Mouse (Mus musculus) frontal cortex, adult 2 months (tissue): ENCODE measurements around the gene Pard3b. TPM values are rescaled to one million over a fixed set of nuclear protein-coding genes. Genes with fewer than 3 reads are reported as not detected.
A peak's percentile ranks its signal among the peaks of the same experiment; 100 is the strongest.

Source experiments
- DNase-seq, 2 experiments: peaks; one replicate each; pipeline ENCODE4 v3.0.0; 2022; ENCODE audit warnings: low spot score in 1 of 2; ENCODE audit errors: extremely low spot score in 1 of 2
- polyA plus RNA-seq: library from polyadenylated mRNA; depleted of rRNA; stranded (reverse); fragments of >200 nt; gene quantifications from 2 replicates; pipeline ENCODE4 v1.2.3, GENCODE M21; 2012

Gene Pard3b
- polyA plus RNA-seq, 1 experiment, result 1.7 TPM

DNA sequence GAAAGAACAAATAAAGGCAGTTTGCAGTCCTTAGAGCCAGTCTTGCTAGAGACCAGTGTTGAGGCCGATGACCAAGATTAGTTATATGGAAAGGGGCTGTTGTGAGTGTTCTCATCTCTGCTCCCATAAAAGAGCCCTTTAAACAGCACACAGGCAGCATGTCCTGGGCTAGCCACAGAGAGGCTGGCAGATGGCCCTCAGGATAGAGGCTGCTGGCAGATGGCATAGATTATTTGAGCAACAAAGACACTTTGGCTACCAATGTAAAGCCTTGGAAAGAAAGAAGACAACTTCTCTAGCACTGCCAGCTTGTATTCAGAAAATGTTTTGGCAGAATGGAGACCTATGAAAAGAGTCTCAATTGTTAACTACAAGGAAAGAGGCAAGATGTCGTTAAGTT, 274.3 kb downstream of the Pard3b start:
- DNase-seq, result no peak

DNA sequence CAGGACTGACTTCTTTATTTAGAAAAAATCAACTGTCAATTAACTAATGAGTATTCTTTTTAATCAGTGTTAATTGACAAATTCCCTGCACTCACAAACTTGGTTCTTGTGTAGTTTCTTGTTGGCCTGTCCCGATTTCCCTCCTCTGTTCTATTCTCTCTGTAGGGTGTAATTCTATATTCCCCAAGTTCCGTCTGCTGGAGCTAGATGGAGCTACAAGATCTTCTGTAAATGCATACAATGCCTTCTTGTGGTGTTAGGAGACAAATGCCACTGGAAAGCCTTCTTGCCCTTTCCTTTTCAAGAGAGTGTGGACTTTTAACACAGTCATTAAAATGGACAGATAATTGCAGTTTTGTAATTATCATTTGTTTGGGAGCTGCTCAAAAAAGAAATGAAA, 286.3 kb downstream of the Pard3b start:
- DNase-seq, result peak; percentile 5 to 67

DNA sequence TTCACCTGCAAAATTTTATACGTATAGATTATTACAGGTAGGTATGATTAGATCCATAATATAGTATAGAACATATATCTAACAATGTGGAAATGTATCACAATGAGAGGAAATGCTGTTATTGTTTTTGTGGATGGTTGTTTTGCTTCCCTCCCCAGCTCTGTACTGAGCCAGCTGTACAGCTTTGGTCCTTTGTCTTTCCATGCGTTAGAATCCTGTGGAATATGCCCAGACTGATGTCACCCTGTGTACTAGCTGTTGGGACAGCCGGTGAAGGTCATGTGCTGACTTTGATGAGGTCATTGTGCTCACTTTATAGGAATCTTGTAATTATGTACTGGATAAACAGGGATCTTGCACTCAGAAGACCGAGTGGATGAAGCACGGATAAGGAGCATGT, 286.9 kb downstream of the Pard3b start:
- DNase-seq, result no peak

DNA sequence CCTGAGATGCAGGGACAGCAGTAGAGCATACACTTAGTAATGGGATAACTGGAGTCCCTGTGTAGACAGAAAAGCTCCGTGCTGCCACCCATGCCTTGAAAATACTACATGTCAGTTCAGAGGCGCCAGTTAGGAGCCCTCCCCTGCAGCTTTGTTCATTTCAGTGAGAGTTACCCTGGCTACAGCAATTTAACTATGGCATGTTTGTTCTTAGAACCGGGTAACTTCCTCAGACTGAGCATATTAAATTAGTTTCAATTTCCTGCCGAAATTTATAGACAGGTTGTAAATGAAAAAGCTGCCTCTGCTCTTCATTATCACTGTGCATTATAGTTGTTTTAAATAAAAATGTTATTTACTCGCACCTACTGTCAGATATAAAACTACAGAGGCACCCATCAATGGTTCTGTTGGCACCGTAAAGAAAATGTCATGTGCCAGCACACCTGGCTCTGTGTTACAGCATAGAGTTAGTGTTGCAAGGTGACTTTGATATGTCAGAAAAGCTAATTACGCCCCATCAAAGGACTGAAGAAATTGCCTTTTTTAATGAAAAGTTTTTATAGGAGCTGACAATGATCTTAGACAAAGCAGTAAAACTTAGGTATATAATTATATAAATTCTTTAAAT, 289.6 kb downstream of the Pard3b start:
- no peak for DNase-seq

DNA sequence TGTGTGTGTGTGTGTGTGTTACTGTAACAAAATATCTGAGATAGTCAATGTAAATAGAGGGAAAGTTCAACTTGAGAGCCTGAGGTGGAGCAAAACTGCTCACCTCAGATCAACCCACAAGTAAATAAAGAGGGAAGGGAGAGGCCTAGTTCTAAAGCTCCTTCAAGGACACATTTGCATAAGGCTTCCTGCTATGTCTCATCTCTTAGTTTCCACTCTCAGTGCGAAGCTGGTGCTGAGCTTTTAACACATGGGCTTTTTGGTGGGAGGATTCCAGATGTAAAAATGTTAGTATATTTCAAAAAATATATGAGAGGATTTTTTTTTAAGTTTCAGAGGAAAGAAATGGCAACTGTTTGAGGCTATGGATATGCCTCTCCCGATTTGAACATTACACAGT, 294.9 kb downstream of the Pard3b start:
- DNase-seq, result peak in 1 of 2 experiments; percentile 14

DNA sequence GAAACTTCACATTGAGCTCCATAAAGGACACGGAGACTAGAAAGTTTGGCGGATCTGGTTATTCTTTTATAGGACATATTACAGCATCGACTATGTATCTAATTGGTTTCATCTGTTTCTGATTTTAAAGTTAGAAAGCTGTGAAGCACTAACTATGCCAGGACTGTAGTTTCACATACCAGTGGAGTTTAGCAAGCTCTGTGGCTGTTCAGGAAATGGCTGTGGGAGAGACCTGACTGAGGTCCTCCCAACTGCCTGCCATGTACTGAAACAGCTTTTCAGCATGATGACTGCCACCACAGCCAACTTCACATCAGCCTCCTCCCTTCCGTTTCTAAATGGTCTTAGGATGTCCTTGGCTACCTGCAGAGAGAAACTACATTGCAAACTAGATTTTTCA, 296.1 kb downstream of the Pard3b start:
- no peak for DNase-seq

DNA sequence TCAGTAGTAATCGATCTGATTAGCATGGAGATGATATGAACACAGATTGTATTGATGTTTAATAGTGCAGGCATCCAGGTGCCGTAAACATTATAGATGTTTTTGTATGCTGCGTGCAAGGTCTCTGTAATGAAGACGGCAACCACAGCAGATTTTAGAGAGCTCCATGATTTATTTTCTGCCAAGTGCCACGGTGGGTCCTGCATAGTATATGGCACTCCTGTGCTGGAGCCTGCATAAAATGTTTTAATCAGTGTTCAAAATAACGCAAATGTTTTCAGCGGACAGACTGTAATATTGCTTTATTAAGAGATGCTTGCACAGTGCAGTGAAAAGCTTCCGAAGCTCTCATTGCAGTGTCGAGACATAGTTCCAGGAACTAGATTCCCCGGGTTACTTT, 301.3 kb downstream of the Pard3b start:
- DNase-seq, result no peak

DNA sequence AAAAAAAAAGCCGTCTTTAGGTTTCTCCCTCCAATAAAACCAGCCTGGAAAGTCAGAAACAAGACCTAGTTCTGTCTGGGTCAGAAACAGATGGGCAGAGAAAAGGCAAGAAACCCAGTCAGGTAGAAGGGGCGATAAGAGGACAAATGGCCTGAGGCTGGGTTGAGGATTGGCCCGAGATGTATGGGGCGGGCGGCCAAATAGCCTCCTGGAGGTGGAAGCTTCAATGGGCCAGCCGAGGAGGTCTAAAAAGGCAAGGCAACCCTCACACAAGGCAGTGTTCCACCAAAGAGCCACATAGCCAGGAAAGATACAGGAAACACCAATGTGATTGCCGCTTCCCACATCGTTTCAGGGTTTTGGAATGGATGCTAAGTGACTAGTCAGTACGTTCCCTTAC, 322.9 kb downstream of the Pard3b start:
- DNase-seq, result no peak

DNA sequence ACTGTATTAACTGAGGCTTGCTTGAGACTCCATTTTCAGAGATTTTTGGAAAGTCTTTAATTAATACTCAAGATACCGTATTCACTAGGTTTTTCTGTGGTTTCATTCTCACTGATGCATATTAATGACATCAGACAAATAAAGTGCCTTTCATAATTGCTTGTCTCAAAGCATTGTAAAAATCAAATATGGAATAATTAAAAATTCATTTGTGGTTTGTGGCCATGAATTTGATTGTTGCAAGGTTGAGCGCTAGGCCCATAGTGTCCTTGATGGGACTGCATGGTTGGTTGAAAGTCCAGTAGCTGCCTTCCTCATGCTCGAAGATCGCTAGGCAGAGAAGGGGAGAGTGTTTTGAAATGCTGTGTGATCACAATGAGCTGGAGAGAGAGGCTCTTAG, 323.9 kb downstream of the Pard3b start:
- DNase-seq, result no peak

DNA sequence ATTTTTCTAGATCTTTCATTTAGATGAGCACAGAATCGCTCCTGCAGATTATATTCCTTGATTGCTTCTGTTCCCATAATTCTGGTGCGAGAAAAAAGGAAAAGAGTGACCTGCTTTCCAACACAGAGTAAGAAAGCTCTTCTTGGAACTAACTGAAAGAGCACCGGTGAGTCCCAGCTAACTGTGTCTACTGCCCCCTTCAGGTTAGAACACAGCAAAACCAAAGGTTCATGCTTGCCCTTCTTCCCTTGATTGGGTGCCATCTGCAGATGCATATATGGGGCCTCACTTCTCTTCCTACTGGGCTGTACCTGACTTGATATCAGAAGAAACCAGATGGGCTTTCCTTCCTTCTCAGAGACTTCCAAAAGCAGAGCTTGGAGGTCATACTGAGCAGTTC, 328.5 kb downstream of the Pard3b start:
- DNase-seq, result peak in 1 of 2 experiments; percentile 3

DNA sequence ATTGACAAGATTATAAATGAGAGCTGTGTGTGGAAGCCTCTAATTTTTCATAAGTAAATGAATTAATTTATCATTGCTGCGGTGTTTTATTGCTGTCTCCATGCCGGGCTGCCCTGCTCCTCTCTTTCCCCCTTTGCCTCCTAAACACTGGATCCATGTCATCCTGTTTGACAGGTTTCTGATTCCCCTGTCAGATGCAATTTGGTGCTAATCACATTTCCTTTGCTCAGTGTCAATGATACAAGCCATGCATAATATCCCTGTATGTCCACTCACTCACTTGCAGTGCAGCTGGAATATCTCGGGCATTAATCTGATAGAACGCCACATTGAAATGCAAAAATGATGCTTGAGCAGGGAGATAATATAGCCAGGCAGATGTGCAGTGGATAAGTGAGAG, 329.2 kb downstream of the Pard3b start:
- no peak for DNase-seq

DNA sequence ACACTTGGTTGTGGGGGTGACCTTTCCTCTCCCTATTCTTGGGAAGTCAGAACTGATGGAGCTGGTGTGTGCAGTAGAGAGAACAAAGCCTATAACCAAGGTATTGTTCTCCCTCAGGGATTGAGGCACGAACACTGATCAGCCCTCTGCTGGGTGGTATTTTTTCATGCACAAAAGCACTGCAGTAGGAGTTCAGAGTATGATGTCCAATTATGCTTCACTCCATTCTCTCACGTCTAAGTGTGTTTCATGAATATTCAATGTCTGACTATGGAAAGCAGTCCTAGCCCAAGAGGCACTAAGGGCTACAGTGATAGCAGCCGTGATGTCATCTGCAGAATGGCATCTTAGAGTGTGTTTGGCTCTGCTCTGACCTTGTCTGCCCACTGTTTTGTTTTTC, 359.1 kb downstream of the Pard3b start:
- DNase-seq, result no peak

DNA sequence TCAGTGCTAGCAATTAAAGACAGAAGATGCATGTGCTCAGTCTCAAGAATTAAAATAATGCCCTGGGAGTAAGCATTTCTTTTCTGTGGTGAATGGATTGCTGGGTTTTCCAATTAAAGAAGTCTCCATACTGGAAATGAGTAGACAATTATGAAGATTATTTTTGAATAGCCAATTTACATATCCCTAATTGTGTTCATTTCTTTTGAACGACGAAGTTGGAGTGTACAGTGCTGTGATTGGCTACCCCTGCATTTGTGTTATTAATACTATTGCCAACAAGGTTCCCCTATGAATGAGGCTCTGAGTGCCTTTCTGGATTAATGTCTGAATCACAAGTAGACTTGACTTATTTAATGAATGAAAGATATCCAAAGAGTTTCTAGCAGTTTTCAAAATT, 370.2 kb downstream of the Pard3b start:
- no peak for DNase-seq

DNA sequence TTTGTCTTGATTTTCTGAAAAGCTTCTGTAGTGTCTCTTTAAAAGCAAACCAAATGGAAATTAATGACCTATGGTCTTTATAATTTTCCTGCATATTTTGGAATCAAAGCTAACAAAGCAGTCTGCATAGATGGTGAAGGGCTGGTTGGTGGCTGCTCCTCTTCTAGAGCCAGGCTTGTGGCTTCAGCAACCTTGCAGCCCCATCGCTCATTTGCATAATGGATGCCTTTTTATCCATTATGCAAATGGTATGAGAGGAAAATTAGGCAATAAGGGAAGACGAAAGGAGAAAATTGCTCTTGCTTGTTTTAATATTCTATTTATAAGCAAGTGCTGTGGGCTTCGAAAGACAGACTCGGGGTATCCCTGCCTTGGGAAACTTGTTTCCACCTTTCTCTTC, 373.1 kb downstream of the Pard3b start:
- no peak for DNase-seq

DNA sequence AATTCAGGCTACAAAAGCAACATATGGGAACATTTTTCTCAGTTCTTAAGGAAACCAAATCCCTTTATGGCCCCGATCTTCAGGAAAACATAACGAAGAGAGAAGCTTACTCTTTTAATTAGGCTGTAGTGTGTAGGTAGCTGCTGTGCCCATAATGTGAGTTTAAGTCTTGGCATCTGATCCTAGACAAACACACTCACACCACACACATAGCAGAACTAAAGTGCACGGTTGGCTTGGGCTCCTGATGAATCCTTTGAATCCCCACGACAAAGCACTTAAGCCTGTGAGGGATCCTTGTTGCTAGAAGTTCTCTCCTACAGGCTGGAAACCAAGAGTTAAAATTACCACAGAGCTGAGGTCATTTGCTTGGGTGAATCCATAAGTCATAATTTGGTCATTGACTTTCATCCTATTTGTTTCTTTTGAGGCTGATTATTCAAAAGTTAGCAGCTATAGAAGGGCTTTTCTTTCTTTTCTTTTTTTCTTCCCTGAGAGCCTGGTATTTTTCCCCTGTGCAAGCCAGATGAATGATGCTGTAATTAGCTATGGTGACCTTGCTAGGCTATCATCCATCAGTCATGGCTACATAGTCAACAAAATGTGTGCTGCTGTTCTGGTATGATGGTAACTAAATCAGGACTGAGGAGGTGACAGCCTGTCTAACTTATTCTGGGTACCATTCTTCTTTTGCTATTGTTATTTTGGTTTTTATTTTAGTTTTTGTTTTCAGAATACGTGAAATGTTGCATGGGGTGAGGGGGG, 378.1 kb downstream of the Pard3b start:
- no peak for DNase-seq

DNA sequence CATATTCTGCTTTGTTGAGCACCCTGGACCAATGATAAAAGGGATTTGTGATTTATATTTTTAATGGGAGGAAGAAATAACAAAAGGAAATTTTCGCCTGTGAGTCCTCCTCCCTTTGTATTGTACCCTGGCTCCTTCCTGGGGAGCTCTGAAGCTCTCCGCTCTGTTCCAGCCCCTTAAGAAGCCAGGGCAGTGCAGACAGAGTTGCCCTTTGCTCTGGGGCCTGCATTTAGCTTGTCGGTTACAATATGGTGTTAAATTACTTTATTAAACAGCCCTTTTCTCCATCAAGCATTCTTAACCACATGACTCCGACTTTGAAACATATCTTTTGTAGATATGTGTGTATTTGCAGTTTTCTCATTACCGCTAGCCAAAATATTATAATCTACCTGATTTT, 379.7 kb downstream of the Pard3b start:
- DNase-seq, result no peak

DNA sequence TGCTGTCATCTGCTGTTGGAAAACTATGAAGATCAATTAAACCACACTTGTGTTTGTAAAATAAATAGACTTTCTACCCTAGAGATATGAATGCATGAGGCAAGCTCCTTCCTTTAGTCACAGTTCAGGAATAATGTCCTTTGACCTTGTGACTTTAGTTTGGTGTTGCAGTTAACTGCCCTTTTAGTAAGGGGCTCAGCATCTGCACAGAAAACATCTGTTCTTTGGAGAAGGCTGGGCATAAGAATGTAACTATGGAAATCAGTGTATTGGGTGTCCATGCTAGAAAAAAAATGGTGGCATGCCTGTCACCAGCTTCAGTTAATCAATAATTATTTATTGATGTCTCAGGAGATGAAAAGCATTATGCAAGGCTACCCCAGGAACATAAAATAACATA, 381.1 kb downstream of the Pard3b start:
- no peak for DNase-seq

DNA sequence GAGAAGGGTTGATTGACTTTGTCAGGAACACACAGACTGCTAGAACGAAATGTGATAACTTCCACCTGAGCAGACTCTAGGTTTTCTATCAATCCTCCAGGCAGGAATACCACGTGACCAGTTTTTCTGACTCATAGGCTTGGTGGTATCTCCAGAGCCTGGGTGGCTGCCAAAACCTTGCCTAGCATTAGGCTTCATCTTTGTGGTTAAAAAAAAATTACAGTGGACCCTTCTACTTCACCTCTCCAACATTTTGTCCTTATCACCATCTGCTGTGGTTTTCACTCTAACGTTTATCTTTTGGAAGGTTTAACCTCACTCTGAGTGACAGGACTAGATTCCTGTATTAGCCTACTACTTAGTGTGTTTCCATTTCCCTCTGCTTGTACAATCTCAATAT, 403.1 kb downstream of the Pard3b start:
- no peak for DNase-seq

DNA sequence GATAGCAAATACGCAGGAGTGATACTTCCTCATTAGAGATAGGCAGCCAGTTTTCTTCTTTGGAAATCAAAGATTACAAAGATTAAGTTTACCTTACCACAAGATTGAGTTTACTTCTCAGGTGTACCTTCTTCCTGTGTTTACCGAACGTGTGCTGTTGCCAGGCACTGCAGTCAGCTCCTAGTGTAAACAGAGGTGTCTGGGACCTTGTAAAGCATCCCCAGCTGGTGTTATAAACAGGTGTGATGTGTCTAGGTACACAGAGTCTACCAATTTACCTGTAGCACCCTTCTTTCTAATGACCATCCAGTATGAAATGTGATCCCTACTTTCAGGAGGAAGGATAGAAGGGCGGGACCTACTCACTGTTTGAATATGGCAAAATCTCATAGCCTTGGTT, 410.0 kb downstream of the Pard3b start:
- DNase-seq, result no peak

DNA sequence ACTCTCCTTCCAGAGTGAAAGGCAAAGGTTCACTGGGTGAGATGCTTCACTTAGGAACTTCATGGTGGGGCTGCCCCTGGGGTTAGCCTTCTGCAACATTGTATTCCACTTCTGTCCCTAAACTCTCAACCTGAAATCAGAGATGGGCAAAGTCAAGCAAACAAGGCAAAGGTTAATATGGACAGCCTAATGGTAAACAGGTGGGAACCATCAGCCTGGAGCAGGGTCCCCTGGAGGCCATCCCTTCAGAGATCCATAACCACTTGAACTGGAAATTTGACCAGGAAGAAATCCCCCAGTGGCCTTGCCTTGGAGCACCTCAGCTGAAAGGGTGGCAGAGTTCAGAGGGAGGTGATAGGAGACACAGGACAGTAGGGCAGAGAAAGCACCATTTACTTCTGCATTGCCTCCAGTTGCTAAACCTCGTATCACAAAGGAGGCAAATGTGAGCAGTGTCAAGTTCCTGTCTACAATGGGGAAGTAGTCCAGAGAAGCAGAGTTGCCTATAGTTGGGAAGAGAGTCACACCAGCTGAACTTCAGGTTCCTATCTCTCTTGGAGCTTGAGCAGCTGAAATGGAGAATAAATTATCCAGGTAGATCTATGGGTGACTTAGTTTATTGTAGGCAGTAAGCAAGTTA, 412.7 kb downstream of the Pard3b start:
- DNase-seq, result no peak

DNA sequence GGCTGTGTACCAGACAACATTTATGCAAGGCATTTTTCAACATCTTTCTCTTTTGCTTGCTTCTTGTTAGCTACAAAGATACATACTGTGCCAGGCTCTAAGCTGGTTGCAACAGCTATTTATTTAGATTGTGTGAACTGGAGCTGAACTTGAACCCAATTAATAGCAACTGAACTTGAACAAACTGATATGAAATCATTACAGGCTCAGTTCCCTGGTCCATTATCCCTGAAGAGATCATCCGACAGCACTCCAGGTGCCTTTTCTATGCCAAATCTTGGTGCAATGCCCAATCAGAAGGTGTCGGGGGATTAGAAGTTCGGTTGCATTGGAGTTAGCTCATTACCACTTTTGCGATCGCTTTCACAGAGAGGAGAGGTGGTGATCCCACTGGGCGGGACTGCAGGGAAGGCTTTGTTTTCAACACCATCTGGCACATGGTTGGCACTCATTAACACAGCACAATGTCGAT, 414.6 kb downstream of the Pard3b start:
- DNase-seq, result no peak

DNA sequence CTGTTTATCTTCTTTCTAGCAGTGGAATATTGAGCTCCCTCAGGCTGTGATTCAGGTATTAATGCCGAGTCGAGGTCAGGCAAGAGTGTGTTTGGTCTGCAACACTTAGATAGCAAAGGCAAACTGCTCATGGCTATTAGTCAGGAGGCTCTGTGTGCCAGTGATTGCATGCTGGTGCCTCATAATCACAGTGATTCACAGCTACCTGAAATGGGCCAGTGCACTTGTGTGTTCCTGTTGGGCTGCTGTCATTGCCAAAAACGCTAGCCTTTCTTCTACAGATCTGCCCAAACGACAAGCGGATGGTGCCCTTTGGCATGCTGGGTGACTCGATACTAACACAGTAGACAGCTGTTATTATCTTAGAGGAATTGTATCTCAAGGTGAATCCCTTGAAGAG, 416.7 kb downstream of the Pard3b start:
- DNase-seq, result no peak
